Mouse (Mus musculus): ENCODE data around the gene Jarid2. TPM values are rescaled to one million over a fixed set of nuclear protein-coding genes. Genes with fewer than 3 reads are reported as not detected.

Gene Jarid2
- polyA plus RNA-seq, 1 experiment = 14.0 TPM

DNA sequence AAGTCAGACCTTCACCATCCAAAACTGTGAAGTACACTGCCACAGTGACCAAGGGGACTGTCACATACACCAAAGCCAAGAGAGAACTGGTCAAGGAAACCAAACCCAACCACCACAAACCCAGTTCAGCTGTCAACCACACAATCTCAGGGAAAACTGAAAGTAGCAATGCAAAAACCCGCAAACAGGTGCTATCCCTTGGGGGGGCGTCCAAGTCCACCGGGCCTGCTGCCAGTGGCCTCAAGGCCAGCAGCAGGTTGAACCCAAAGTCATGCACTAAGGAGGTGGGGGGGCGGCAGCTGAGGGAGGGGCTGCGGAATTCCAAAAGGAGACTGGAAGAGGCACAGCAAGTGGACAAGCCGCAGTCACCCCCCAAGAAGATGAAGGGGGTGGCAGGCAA, 173.0 kb downstream of the Jarid2 start:
- no peak for DNase-seq (ENCODE audit: low read depth, low spot score)
- WGBS = 92% methylated on average over 6 of the region's 6 CpGs

DNA sequence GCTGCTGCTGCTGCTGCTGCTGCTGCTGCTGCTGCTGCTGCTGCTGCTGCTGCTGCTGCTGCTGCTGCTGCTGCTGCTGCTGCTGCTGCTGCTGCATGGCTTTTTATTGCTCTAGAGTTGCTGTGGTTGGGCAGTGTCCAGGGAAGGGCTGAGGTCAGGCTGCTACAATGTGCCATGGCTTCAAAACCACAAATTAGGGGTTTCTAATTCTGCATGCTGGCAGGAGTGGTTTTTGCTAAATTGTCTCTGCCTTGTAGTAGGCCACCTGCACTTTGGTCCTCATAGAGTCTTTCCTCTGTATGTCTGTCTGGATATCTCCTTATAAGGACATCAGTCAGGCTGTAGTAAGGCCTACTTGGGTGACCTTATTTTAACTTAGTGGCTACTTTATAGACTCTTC, 174.1 kb downstream of the Jarid2 start:
- no peak for DNase-seq (ENCODE audit: low read depth, low spot score)

DNA sequence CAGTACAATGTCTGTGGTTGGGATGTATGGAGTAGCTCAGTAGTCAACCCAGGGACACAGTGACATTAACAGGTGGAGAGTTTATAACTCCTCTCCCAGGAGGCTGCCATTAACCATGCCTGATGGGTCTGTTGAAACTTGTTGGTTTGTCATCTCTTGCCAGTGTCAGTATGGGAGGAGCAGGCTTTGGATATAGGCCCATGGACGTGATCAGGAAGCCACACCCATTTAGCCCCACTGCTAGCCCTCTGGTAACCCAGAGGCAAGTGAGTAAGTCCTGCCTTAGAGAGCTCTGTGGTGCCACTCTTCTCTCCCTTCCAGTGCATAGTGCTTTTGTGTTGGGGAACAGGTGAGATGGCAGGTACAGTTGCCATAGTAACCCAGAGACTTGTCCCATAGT, 175.0 kb downstream of the Jarid2 start:
- DNase-seq (ENCODE audit: low read depth, low spot score) = no peak
- WGBS = 43% methylated on average over 1 of the region's 1 CpGs

DNA sequence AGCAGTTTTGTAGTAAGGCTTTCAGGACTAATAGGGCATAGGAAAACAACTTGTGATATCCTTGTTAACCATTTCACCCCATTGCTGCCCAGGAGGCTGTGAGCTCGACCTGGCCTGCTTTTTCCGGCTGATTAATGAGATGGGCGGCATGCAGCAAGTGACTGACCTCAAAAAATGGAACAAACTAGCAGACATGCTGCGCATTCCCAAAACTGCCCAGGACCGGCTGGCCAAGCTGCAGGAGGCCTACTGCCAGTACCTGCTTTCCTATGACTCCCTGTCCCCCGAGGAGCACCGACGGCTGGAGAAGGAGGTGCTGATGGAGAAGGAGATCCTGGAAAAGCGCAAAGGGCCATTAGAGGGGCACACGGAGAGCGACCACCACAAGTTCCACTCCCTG, 176.9 kb downstream of the Jarid2 start:
- DNase-seq (ENCODE audit: low read depth, low spot score) = no peak

DNA sequence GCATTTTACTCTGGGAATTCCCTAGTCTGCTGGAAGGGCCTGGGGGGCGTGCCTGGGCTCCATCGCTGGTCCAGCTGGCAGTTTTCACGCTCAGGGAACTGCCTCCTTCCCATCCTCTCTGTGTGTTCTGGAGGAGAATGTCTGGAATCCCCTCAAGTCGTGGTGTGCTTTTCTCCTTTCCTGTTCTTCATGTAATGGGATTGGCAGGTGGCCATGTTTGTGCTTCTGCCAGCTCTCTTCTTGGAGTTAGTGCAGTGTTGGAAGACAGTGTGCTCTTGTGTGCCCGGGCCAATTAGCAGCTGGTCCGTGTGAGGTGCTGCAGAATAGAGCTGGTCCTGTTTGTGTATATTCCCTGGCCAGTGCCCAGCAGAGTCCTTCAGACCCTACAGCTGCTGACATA, 178.4 kb downstream of the Jarid2 start:
- WGBS = 35% methylated on average over 6 of the region's 6 CpGs
- DNase-seq (ENCODE audit: low read depth, low spot score) = peak; percentile 16

More for the DNA sequence above, 176.9 kb downstream of the Jarid2 start:
- WGBS = 94% methylated on average over 11 of the region's 11 CpGs

DNA sequence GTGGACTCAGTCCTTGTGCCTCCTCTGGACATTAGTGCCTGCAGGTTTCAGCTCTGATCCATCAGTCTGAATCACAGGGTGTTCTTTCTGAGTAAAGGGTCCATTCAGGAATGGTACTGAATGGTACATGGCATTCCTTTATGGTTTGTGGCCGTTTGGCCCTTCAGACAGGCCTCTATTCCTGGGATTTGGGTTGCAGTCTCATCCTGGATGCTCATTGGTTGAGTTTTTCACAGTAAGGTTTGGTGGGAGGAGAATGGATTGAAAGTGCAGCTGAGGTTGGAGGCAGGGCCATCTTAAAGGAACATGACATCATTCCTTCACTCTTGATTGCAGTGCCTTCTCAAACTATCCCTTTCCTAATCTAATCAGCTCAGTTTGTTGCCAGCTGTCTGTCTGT, 179.5 kb downstream of the Jarid2 start:
- no peak for DNase-seq (ENCODE audit: low read depth, low spot score)
- 50% methylated on average over 1 of the region's 1 CpGs for WGBS

DNA sequence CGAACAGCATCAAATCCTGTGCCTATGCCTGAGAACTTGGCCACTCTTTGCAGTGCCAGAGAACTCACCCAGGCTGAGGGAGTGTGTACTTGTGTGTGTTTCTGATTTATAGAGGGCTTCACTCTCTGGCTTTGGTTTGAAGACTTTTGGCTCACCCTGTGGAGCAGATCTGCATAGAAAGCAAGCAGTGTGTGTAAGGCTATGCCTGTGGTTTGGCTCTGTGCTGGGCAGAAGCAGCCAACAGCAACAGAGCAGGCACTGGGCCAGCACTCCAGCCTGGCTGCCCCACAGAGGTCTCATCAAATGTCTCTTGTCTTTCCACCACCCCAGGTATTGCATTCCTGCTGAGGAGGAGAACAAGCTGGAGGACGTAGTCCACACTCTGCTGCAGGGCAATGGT, 183.6 kb downstream of the Jarid2 start:
- DNase-seq (ENCODE audit: low read depth, low spot score) = no peak
- 77% methylated on average over 2 of the region's 2 CpGs for WGBS

DNA sequence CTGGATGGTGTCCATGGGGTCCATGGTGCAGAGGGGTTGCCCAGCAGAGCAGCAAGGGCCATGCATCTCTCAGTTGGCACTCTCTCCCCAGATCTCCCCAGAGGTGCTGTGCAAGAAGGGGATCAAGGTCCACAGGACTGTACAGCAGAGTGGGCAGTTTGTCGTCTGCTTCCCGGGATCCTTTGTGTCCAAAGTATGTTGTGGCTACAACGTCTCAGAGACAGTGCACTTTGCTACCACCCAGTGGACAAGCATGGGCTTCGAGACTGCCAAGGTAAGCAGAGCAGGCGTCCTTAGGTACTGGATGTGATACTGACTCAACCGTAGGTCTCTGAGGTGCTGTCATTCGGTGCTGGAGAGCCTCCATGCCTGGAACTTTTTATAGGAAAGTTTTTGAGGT, 184.3 kb downstream of the Jarid2 start:
- no peak for DNase-seq (ENCODE audit: low read depth, low spot score)

DNA sequence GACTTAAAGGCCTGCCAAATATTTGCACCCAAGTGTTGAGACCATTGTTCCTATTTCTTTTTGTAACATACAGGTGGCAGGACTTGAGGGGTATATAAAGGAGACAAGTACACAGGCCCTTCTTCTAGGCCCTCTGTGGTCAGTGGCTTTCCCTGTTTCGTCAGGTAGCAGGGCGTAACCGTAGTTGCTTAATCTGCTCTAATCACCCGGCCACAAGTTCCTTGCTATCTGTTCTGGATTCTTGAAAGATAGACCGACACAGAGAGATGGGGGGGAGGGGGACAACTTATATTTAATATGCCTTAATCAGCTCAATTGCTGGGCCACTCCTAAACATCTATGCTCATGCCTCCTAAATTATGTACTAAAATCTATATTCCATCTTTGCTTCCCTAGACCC, 186.1 kb downstream of the Jarid2 start:
- no peak for DNase-seq (ENCODE audit: low read depth, low spot score)
- WGBS = 90% methylated on average over 5 of the region's 5 CpGs

More for the DNA sequence above, 184.3 kb downstream of the Jarid2 start:
- WGBS = 56% methylated on average over 7 of the region's 7 CpGs

DNA sequence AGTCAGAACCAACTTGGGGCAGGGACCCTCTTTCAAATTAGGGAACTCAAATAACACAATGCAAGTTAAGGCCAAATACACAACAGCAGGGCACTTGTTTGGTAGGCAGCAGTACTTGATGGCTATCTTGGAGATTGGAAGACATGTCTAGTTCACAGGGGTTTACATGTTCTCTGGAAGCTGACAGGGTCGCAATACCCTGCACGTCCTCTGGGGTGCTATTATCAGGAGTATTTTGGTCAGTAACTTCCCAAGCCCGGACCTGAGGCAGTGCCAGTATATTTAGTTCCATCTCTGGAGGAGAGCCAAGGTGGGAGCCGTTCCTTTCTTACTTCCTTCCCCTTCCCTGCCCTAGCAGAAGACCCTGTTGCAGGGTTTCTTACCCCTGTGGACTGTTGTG, 186.7 kb downstream of the Jarid2 start:
- WGBS = 64% methylated on average over 4 of the region's 4 CpGs
- DNase-seq (ENCODE audit: low read depth, low spot score) = no peak

DNA sequence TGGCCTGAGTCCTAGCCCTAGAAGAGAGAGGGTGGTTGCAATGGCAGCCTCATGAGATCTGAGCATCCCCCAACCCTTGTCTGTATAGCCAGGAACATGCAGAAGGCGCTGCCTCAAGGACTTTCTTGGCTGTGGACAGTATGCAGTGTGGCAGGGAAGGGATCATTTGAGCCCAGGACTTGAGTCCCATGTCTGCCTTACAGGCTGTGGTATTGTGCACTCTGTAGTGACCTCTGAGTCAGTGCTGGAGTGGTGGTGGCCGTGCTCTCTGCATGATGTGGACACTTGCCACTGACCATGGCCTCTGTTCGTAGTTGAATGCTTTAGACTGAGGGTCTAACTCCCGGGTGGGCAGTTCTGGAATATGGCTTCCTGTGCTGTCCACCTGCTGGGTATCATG, 187.9 kb downstream of the Jarid2 start:
- WGBS = 94% methylated on average over 4 of the region's 4 CpGs
- DNase-seq (ENCODE audit: low read depth, low spot score) = no peak

DNA sequence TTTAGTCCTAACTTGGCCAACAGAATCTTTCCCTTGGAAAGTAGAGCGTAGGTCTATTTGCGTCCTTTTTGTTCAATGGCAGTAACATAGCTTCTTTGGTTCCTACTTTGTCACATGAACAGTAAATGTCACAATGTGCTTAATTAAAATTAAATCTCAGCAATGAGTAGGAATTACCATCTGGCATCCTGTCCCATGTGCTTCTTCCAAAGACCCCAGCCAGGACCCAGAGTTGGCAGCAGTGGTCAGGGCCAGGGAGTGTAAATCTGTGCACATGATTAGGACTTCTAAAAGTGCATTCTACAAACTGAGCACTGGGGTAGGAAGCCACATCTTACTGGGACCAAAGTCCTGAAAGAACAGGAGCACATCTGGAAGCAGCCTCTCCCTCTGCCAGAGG, 189.0 kb downstream of the Jarid2 start:
- no peak for DNase-seq (ENCODE audit: low read depth, low spot score)
- WGBS = 96% methylated on average over 2 of the region's 2 CpGs

DNA sequence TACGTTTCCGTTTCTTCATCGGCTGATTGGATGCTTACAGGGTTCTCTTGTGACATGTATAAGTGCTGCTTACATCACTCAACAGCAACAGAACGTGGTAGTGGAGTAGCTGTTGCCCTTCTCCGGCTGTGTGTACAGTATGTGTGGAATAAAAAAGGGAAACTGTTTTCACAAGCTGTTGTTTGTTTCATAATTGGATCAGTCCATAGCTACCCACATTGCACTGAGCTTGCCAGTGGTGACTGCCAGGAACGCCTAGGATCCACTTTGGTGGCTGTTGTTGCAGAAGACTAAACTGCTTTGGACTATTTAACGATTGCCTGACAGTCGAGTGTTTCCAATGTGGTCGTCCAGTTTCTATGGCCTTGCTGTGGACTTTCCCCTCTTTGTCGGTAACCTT, 191.8 kb downstream of the Jarid2 start:
- WGBS = 57% methylated on average over 10 of the region's 10 CpGs
- DNase-seq (ENCODE audit: low read depth, low spot score) = no peak

DNA sequence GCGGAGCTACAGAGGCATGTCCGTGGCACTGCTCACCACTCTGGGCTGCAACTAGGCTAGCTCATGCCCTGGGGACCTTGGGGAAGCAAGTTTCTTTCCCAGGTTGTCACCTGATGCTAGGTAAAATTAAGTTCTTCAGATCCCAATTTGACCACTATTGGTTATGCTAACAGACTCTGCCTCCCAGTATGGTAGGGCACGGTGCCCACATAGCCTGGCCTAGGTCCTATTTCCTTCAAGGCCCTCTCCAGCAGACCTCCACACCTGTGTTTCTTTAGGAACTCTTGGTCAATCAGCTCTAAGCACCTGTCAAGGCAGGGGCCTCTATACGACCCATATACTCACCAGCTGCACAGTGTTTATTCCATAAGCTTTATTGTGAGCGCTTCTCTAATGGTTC, 192.4 kb downstream of the Jarid2 start:
- WGBS = 77% methylated on average over 5 of the region's 5 CpGs
- DNase-seq (ENCODE audit: low read depth, low spot score) = no peak

DNA sequence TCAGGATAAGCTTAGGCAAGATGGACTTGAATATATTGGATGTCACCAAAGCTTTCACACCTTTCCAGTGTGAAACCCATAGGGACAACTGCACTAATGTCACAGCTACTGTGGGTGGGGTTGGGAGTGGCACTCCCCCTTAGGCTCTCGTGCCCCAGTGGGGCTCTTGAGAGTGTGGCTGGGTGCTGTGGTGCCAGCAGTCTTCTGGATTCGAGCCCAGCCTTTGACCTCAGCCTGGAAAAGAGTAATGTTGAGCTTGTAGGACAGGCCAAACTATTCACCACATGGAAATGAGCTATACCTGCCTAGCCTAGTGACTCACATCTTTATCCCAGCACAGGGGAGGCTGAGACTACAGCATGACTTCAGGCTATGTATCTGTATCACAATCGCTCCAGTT, 194.8 kb downstream of the Jarid2 start:
- no peak for DNase-seq (ENCODE audit: low read depth, low spot score)
- WGBS = 71% methylated on average over 3 of the region's 3 CpGs

DNA sequence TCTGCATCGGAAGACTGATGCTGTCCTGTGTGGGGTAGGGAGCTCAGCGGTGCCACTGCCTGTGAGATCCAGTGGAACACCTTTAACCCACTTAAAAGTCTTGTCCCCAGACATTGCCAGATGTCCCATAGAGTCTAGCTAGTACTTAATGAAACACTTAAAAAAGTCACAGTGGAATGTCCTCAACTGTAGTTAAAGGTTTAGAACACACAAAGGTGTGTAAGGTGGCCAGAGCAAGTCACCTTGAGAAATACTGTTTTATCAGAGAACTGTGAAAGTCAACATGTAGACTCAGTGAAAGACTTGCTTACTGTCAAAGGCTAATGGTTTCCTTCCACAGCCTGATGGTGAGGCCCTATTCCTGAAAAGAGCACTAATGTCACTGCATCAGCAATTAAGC, 195.9 kb downstream of the Jarid2 start:
- WGBS = 95% methylated on average over 2 of the region's 2 CpGs
- no peak for DNase-seq (ENCODE audit: low read depth, low spot score)

DNA sequence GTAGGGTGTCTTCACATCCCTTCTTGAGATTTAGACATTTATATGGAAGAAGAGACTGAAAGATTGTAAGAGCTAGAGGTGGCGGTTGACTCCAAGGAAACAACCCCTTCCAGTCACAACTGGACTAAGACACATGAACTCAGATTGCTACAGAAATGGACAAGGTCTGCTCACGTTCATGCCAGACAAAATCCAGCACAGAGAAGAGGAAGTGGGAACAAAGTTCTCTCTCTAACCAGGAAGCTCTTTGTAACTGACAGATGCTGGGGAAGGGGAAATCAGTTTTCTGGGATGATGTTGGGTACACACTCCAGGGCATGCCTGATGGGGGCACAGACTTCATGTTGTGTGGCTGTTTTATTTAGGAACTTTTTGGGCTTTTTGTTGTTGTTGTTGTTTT, 197.0 kb downstream of the Jarid2 start:
- 61% methylated on average over 2 of the region's 2 CpGs for WGBS
- no peak for DNase-seq (ENCODE audit: low read depth, low spot score)

DNA sequence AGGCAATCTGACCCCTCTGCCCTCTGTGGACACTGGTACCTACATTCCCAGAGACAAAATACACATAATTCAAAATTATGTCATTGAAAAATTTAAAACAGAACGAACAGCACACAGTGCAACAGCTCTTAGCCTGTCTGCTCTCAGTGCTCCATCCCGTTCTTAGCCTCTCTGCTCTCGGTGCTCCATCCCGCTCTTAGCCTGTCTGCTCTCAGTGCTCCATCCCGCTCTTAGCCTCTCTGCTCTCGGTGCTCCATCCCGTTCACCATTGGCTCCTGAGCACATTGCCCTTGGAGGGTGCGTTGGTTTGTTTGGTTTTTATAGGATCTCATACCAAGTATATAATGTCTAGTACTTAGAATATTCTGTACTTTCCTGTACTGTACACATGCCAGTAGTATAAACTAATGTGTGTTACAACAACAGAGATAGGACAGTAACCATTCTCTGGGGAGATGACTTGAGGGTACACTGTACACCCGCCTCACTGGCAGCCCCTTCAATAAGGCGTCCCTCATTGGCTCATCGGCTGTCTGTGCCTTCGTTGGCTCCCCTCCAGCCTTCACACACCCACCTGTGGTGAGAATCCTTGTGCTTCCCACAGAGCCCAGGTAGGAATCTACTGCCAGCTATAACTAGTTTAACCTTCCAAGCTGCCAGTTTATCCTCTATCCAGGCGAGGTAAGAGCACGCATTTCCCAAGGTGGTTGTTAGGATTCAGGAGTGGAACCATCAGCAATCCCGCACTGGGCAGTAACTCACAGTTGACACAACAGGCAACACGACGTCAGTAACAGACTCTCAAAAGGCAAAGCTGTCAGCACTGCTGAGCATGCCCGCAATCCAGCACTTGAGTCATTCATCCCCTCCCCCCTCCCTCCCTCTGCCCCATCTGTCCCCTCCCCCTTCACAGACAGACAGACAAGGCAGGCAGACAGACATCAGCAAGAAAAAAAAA, 203.3 kb downstream of the Jarid2 start:
- 88% methylated on average over 18 of the region's 18 CpGs for WGBS

DNA sequence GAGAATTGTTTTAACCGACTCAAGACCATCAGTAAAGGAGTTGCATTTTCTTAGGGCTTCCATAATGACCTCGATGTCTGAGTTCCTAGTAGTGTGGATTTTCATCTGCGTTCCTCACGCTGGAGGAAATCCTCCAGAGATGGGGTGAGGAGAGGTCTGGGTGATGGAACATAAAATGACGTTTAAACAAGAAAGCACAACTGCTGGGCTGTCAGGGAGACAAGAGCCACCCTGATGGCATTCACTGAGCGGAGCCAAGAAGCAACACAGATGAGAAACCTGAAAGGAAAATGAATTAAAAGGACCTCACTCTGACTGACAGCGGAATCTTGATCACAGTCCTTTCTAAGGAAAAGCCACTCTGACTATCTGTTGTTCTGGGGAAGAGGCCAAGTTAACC, 204.3 kb downstream of the Jarid2 start:
- 82% methylated on average over 7 of the region's 7 CpGs for WGBS
- no peak for DNase-seq (ENCODE audit: low read depth, low spot score)

More for the DNA sequence above, 203.3 kb downstream of the Jarid2 start:
- no peak for DNase-seq (ENCODE audit: low read depth, low spot score)

DNA sequence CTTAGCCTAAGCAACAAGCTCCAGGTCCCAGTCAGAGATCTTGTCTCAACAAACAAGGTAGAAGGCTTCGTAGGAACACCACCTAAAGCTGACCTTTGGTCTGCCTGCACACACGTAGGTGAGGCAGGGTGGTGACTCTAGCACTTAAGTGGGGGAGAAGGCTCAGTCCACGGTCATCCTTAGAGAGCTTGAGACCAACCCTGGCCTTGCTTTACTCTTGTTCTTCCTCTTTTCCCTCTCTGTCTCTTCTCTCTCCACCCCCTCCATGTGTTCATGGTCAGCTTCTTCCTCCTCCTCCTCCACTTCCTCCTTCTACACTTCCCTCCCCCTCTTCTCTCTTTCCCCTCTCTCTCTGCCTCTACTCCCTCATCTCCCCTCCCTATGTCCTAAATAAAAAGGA, 208.4 kb downstream of the Jarid2 start:
- 28% methylated on average over 3 of the region's 3 CpGs for WGBS
- peak; percentile 42 for DNase-seq (ENCODE audit: low read depth, low spot score)

DNA sequence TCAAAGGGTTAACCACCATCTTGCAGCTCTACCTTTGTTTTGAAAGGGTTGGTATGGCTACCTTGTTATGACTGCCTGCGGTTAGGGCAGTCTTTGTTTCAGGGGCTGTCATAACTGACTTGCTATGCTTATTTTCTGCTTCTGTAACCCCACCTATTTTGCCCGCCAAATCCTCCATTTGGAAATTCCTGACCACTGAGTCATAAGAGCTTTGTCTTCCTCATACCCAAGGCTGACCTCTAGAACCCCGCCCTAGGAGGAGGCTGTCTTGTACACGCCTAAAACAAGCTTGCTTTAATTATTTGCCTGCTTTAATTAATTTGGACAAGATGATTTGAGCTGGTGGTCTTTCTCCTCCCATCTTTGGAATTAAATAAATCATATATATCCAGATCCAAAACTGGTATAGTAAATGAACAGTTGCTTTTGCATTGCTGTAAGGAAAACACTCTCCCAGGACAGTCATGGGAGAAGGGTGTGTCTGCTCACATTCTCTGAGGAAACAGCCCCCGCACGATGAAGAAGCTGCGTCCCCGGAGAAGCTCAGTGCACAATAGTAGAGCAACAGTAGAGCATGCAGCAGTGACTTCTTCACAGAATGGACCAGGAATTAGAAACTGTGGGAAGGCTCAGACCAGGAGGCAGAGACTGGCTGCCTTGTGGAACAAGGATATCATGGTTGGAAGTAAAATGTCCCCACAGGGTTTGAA, 210.2 kb downstream of the Jarid2 start:
- no peak for DNase-seq (ENCODE audit: low read depth, low spot score)
- 45% methylated on average over 8 of the region's 8 CpGs for WGBS

Measured in large intestine, adult 2 months (tissue).